Mouse (Mus musculus) testis, adult 2 months (tissue): ENCODE data around the gene Slitrk6.

Experiments
- CTCF ChIP-seq: fragments of 200-500 bp; IDR thresholded peaks from 2 replicates; pipeline ENCODE4 v1.5.1; 2012; ENCODE audit warnings: low read depth, mild to moderate bottlenecking, inconsistent platforms, low read length, moderate library complexity; ENCODE audit not compliant: control insufficient read depth, insufficient read depth, insufficient replicate concordance
- POLR2A ChIP-seq: fragments of 200-500 bp; IDR thresholded peaks from 2 replicates; pipeline ENCODE4 v1.6.1; 2012; ENCODE audit warnings: low read depth, mild to moderate bottlenecking, inconsistent platforms, low read length, moderate library complexity; ENCODE audit not compliant: control insufficient read depth

DNA sequence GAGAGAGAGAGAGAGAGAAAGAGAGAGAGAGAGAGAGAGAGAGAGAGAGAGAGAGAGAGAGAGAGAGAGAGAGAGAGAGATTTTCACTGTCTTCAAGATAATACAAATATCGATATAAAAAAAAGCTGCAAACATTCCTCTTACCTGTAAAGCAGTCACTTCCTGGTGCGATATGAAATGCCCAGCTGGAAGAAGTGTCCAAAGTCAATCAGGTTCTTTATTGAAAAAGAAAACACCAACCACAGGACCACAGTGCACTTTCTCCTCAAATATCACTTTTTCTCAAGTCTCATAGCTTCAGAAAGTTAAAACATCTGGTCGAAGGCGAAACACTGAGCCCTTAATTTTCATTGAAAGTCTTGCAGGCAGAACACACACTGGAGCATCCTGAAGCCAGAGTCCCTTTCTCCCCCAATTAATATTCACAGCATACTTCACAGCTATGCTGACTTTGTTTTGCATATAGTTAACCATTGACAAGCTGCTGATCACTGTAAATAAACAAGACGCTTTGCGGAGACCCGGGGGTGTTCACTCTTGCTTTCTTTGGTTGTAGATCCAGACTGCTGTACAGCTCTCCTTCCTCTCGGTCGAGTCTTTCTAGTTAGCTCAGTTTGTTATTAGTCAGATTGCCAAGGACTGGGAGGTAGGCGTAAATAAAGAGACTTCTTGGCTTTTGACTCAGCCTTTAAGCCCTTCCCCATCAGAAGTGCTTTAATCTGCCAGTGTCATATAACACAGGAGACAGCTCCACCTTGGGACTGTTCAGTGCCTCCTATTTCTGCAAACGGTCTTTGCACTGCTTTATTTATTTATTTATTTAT, at the start of gene Slitrk6:
- TF ChIP-seq CTCF (no peak), POLR2A (no peak)
